Mouse (Mus musculus) thymus, postnatal 14 days (tissue): ENCODE results near the gene Olfr1100.

Experiments used
- DNase-seq: peaks from one replicate; pipeline ENCODE4 v3.0.0; 2021

Olfr1100 gene

DNA sequence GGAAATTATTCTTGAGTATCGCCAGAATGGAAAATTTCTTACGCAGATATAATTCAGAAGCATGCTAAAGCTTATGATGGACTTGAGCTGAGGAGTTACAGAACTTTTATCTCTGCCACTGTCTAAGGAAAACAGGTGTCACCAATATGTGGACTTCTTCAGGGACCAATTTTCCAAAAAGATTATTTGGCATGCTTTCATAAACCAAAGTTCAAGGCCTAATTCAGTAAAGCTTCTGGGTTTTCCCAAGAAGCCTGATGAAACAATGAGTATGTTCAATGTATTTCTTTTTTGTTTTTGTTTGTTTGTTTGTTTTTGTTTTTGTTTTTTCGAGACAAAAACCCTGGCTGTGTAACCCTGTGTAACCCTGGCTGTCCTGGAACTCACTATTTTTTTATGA is at the start of gene Olfr1100:
Gene Olfr1100, minus strand, starts transcription at position 101 of the 400 bp plus-strand sequence.
- DNase-seq, result no peak

- DNase-seq, result no peak
Observed at GRCm38 (mm10) chr2:87026980-87027379, 47.2 kb upstream of the Olfr1100 start, which contains the start of gene Olfr1104. TSS of gene Olfr1104 (minus strand) at chr2:87027080.

- no peak for DNase-seq
Observed at GRCm38 (mm10) chr2:86998098-86998497, 18.3 kb upstream of the Olfr1100 start, which contains the start of gene Olfr1102. TSS of gene Olfr1102 (plus strand) at chr2:86998398.

- DNase-seq, result no peak
Observed at GRCm38 (mm10) chr2:86991121-86991520, 11.4 kb upstream of the Olfr1100 start, which contains the start of gene Olfr1101. TSS of gene Olfr1101 (minus strand) at chr2:86991221.

GRCm38 (mm10) chr2:86960593-86960992 is 19.2 kb downstream of the Olfr1100 start, which contains the start of gene Olfr1099:
TSS of gene Olfr1099 (minus strand) at chr2:86960693.
- no peak for DNase-seq

DNA sequence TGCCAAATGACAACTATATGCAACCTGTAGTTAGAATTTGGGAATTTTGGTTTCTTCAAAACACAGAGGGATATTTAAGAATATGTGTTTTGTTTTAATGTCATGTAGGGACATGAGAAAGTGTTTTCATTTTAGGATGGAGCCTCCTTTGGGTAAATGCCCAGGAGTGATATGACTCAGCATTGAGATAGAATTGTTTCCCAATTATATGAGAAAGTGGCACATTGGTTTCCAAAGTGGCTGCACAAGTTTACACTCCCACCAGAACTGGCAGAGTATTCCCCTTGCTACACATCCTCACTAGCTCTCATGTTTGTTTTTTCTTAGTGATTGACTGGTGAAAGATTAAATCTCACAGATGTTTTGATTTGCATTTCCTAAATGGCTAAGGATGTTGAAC is 53.2 kb downstream of the Olfr1100 start:
- no peak for DNase-seq
